Mouse (Mus musculus) heart, embryonic 10.5 days (tissue): ENCODE results near the gene Opn5. TPM values are rescaled to one million over a fixed set of nuclear protein-coding genes. Genes with fewer than 3 reads are reported as not detected.

Source experiments
- DNase-seq: peaks from one replicate; pipeline ENCODE4 v3.0.0-alpha.2; 2017; ENCODE audit warnings: low spot score
- H3K27ac ChIP-seq: fragments of 300-500 bp; sonication (generic); 2 replicates; pipeline ENCODE4 v1.5.1; 2016; ENCODE audit warnings: mild to moderate bottlenecking
- H3K27me3 ChIP-seq: fragments of 300-500 bp; sonication (generic); 2 replicates; pipeline ENCODE4 v1.6.1; 2016; ENCODE audit warnings: mild to moderate bottlenecking; ENCODE audit not compliant: poor library complexity, insufficient read depth, severe bottlenecking
- H3K36me3 ChIP-seq: fragments of 300-500 bp; sonication (generic); 2 replicates; pipeline ENCODE4 v1.6.1; 2016; ENCODE audit warnings: mild to moderate bottlenecking, moderate library complexity
- H3K4me1 ChIP-seq: fragments of 300-500 bp; sonication (generic); 2 replicates; pipeline ENCODE4 v1.6.1; 2016; ENCODE audit warnings: mild to moderate bottlenecking
- H3K4me3 ChIP-seq: fragments of 300-500 bp; sonication (generic); 2 replicates; pipeline ENCODE4 v1.5.1; 2016; ENCODE audit warnings: mild to moderate bottlenecking, moderate library complexity
- H3K9me3 ChIP-seq: fragments of 300-500 bp; sonication (generic); 2 replicates; pipeline ENCODE4 v1.6.1; 2016; ENCODE audit warnings: mild to moderate bottlenecking, moderate library complexity
- WGBS: fragments of 180-500 bp; shearing (Covaris S2); methylation state at CpG from one replicate; pipeline ENCODE4 v1.1.7; 2016; 5-methylcytosine and 5-hydroxymethylcytosine counted together
- polyA plus RNA-seq: library from polyadenylated mRNA; unstranded; fragments of >200 nt; fragmentation: Nextera tagmentation; extraction: Ambion mirVana; gene quantifications from 2 replicates; pipeline ENCODE4 v1.2.1, GENCODE M21; 2016

Opn5 gene
- polyA plus RNA-seq, 1 experiment from 2014 or later: not detected

DNA sequence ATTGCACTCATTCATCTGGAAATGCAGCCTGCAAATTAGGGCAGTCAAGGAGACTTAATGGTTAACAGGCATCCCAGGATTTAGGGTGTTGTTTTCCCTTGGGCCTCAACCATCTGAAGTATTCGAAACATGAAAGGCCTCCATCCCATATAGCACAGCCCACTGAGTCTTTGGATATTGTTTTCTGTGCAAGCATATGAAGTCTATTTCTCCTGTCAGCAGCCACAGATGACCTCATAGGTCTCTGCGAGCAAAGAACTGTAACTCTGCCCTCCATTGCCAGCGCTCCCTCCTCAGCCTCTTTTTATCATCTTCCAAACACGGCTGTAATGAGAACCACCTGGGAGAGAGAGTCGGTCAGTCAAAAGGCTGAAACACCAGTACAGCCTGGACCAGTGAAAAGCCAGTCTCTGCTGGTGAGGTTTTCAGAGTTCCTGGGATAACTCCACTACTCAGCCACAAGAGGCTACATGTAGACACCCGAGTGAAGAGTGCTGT is 34.5 kb downstream of the Opn5 start:
- H3K9me3 ChIP-seq: no peaks in the 10 kb centered on the region
- no peaks in the 10 kb centered on the region for H3K4me1 ChIP-seq
- H3K27ac ChIP-seq: no peak overlapping the region
- DNase-seq: peak; percentile 79
- no peak overlapping the region for H3K4me3 ChIP-seq
- H3K27me3 ChIP-seq: no peaks in the 10 kb centered on the region
- no peaks in the 10 kb centered on the region for H3K36me3 ChIP-seq
- 41% methylated on average over 6 of the region's 6 CpGs for WGBS

- no peaks in the 10 kb centered on the region for H3K27me3 ChIP-seq
- no peaks in the 10 kb centered on the region for H3K36me3 ChIP-seq
- 79% methylated on average over 8 of the region's 8 CpGs for WGBS
- no peaks in the 10 kb centered on the region for H3K4me1 ChIP-seq
- H3K27ac ChIP-seq: no peak overlapping the region
- H3K9me3 ChIP-seq: no peaks in the 10 kb centered on the region
- no peak overlapping the region for H3K4me3 ChIP-seq
- no peak for DNase-seq
Observed at GRCm38 (mm10) chr17:42573786-42574185, 37.4 kb downstream of the Opn5 start.

DNA sequence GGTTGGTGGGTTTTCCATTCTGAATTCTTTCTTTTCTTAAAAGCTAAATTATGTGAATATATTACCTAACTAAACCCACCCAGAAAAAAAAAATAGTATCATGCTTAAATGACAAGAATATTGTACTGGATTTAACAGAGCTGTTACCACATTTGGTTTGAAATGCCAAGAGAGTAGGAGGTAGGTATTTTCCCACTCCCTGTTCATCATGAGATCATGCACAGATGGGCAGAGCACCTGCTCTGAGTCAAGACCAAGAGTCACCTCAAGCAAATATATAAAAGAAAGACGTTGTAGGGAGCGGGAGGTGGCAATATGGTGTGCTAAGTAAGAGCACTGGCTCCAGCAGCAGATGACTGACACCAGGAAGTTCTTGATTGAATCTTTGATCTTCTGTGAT is 61.6 kb downstream of the Opn5 start:
- no peaks in the 10 kb centered on the region for H3K9me3 ChIP-seq

GRCm38 (mm10) chr17:42530147-42530546 is 81.0 kb downstream of the Opn5 start:
- no peaks in the 10 kb centered on the region for H3K9me3 ChIP-seq

More for the DNA sequence above, 61.6 kb downstream of the Opn5 start:
- no peaks in the 10 kb centered on the region for H3K36me3 ChIP-seq
- no peaks in the 10 kb centered on the region for H3K4me1 ChIP-seq
- no peaks in the 10 kb centered on the region for H3K27me3 ChIP-seq
- WGBS: 78% methylated on average over 2 of the region's 2 CpGs
- no peak for DNase-seq
- no peak overlapping the region for H3K4me3 ChIP-seq
- H3K27ac ChIP-seq: no peak overlapping the region

DNA sequence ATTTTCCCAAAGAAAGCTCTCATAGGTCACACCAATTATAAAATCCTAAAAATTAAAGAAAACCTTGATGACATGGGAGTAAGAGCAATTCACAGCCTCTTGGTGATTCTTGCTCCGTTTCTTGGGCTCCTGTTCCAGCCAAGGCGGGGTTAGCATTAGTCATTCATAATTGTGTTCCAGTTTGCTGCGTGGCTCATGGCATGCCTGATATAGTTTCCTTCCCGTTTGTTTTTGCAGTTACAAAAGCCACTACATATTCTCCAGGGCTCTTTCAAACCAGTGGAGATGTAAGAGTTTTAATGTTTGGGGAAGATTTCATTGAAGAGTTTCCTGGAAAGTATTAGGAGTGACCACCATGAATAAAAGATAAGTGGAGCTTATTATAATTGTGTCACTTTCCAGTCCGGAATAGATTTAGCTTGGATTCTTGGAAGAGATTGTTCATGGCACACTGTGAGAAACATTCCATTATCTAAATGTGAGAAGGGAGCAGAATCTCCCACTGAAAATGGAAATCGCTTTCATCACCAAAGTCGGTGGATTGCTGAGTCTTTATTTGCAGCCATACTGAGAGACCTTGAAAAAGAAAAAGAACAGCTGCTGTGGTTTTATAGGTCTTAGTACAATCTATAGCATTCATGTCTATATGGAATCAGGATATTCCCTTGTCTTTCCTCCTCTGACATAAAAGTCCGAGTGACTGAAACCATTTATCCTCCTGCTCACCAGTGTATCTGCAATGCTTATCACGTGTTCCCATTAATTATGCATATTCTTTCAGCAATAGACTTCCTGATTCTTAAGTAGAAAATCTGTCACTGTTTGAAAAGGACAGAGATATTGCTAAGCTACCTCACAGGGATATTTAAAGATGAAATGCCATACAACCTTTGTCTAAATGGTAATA is 101.6 kb downstream of the Opn5 start:
- H3K4me1 ChIP-seq: no peaks in the 10 kb centered on the region
- H3K9me3 ChIP-seq: no peaks in the 10 kb centered on the region
- 72% methylated on average over 9 of the region's 9 CpGs for WGBS
- no peaks in the 10 kb centered on the region for H3K27me3 ChIP-seq
- no peak overlapping the region for H3K4me3 ChIP-seq
- H3K36me3 ChIP-seq: no peaks in the 10 kb centered on the region
- DNase-seq: no peak
- H3K27ac ChIP-seq: no peak overlapping the region

More at GRCm38 (mm10) chr17:42530147-42530546, 81.0 kb downstream of the Opn5 start:
- H3K27me3 ChIP-seq: no peaks in the 10 kb centered on the region
- H3K27ac ChIP-seq: no peak overlapping the region
- WGBS: 63% methylated on average over 5 of the region's 5 CpGs
- no peak overlapping the region for H3K4me3 ChIP-seq
- H3K36me3 ChIP-seq: no peaks in the 10 kb centered on the region
- H3K4me1 ChIP-seq: no peaks in the 10 kb centered on the region
- no peak for DNase-seq

Other genes with a start within 250 kb of the Opn5 start
- gene Adgrf4, start 80.9 kb upstream of the Opn5 start, polyA plus RNA-seq: 0.30 TPM in 1 of 2 replicates, not detected in the other
- gene Adgrf2, start 130.8 kb upstream of the Opn5 start, polyA plus RNA-seq: 0.05 and 0.13 TPM in 2 replicates